In the genomic region with DNA sequence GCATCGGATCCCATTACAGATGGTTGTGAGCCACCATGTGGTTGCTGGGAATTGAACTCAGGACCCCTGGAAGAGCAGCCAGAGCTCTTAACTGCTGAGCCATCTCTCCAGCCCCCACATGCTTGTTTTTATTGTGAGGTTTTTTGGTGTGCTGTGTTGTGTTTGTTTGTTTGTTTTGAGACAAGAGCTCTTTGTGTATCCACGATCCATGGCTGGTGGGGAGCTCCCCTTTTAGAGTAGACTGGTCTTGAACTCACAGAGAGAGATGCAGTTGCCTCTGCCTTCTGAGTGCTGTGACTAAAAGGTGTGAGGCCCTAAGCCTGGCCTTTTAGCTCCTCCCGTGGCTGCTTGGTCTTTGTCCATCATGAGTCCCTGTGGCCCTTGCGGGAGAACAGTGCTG, we compare ENCODE assay signal across 13 mouse cellular contexts. TPM values are rescaled to one million over a fixed set of nuclear protein-coding genes. Genes with fewer than 3 reads are reported as not detected.
A peak's percentile ranks its signal among the peaks of the same experiment; 100 is the strongest.
DNase-seq lines count a peak whose midpoint lies in the region; ATAC-seq and TF ChIP-seq lines count a peak whose summit lies in the region.
"Had no signal": no experiment of that assay in that cellular context is flagged by ENCODE, and none has a peak within 500 bp of the region (broad histone marks: within the 10 kb centered on the region; RNA-seq: fewer than 3 reads in every experiment).

No protein-coding gene starts in this region.

- TF ChIP-seq POLR2A in ES-Bruce4 (IDR thresholded peaks at IDR 0.05; ENCODE audit: insufficient read depth, low read length): no peak
- TF ChIP-seq POLR2A in embryonic fibroblast, embryonic 13.5 days (IDR thresholded peaks at IDR 0.05; ENCODE audit: low read depth, low read length): no peak

- WGBS in hindbrain, embryonic 13.5 days: 67% methylated on average over 4 of the region's 4 CpGs
- 52% methylated on average over 4 of the region's 4 CpGs for WGBS in midbrain, embryonic 15.5 days

- no peak for TF ChIP-seq EP300 in ES-Bruce4 (IDR thresholded peaks at IDR 0.05; ENCODE audit: insufficient read depth, low read depth, low read length)

- no peak for TF ChIP-seq CTCF in ES-Bruce4 (IDR thresholded peaks at IDR 0.05; ENCODE audit: low read depth, low read length)
- no peak for TF ChIP-seq CTCF in embryonic fibroblast, embryonic 13.5 days (IDR thresholded peaks at IDR 0.05; ENCODE audit: borderline replicate concordance, insufficient read depth, low read length)

- H3K27me3 ChIP-seq in ES-Bruce4 (ENCODE audit: control insufficient read depth, insufficient read depth, low read length, poor library complexity, severe bottlenecking): no peaks in the 10 kb centered on the region
- H3K27me3 ChIP-seq in hindbrain, embryonic 13.5 days: no peaks in the 10 kb centered on the region
- H3K27me3 ChIP-seq in midbrain, embryonic 15.5 days (replicated peaks): no peaks in the 10 kb centered on the region
- H3K27me3 ChIP-seq: kidney, embryonic 15.5 days had no signal

- no peak for DNase-seq in ovary, adult 18-20 months (ENCODE audit: low spot score)
- DNase-seq in adrenal gland, adult 2 months: no peak
- no peak for DNase-seq in c-Kit-positive CD71-positive TER-119-positive erythroid progenitor cells, embryonic 14.5 days (ENCODE audit: low spot score)
- DNase-seq: cerebellum, adult 11-12 months; thymus, postnatal 36 days had no signal

- peaks cover 2% of the 10 kb centered on the region for H3K4me1 ChIP-seq in ES-Bruce4 (ENCODE audit: control insufficient read depth, insufficient read depth, low read length)
- H3K4me1 ChIP-seq in embryonic fibroblast, embryonic 13.5 days (ENCODE audit: control insufficient read depth, insufficient read depth, low read length): peaks cover 10% of the 10 kb centered on the region
- H3K4me1 ChIP-seq in hindbrain, embryonic 13.5 days (replicated peaks): peaks cover 28% of the 10 kb centered on the region
- H3K4me1 ChIP-seq in midbrain, embryonic 15.5 days: peaks cover 23% of the 10 kb centered on the region

- H3K36me3 ChIP-seq in ES-Bruce4 (ENCODE audit: control insufficient read depth, insufficient read depth, low read length, poor library complexity, severe bottlenecking): no peaks in the 10 kb centered on the region
- H3K36me3 ChIP-seq in hindbrain, embryonic 13.5 days: no peaks in the 10 kb centered on the region
- H3K36me3 ChIP-seq in midbrain, embryonic 15.5 days (replicated peaks): 0 out of 2 replicates have a peak, but pooled peaks cover 4% of the 10 kb centered on the region
- H3K36me3 ChIP-seq: kidney, embryonic 15.5 days had no signal

- peak overlapping the region; percentile 47 for H3K4me2 ChIP-seq in hindbrain, embryonic 13.5 days
- peak overlapping the region; percentile 51 for H3K4me2 ChIP-seq in midbrain, embryonic 15.5 days
- H3K4me2 ChIP-seq: kidney, embryonic 15.5 days had no signal

- H3K9me3 ChIP-seq in ES-Bruce4 (replicated peaks; ENCODE audit: control insufficient read depth, insufficient read depth, low read length, poor library complexity, severe bottlenecking): no peaks in the 10 kb centered on the region
- H3K9me3 ChIP-seq in hindbrain, embryonic 13.5 days: no peaks in the 10 kb centered on the region
- H3K9me3 ChIP-seq in midbrain, embryonic 15.5 days: no peaks in the 10 kb centered on the region
- H3K9me3 ChIP-seq: kidney, embryonic 15.5 days had no signal

- ATAC-seq in hindbrain, embryonic 13.5 days (ENCODE audit: low FRiP score): no peak
- peak; percentile 3; the same call in 1 of the 2 replicates for ATAC-seq in midbrain, embryonic 15.5 days (replicated peaks)

- H3K9ac ChIP-seq in ES-Bruce4 (ENCODE audit: low read depth, poor library complexity, severe bottlenecking): peak overlapping the region; percentile 90
- no peak overlapping the region for H3K9ac ChIP-seq in hindbrain, embryonic 13.5 days
- peak overlapping the region; percentile 46; the same call in 1 of the 2 replicates for H3K9ac ChIP-seq in midbrain, embryonic 15.5 days
- H3K9ac ChIP-seq: kidney, embryonic 15.5 days; liver, embryonic 14.5 days had no signal

- peak overlapping the region; percentile 99 for H3K27ac ChIP-seq in ES-Bruce4 (ENCODE audit: insufficient read depth, low read length)
- H3K27ac ChIP-seq in embryonic fibroblast, embryonic 13.5 days (ENCODE audit: insufficient read depth, low read length): peak overlapping the region; percentile 67
- peak overlapping the region; percentile 95 for H3K27ac ChIP-seq in hindbrain, embryonic 13.5 days
- H3K27ac ChIP-seq in midbrain, embryonic 15.5 days: peak overlapping the region; percentile 93
- H3K27ac ChIP-seq: liver, embryonic 14.5 days had no signal

- H3K4me3 ChIP-seq in ES-Bruce4 (ENCODE audit: low read depth, low read length): peak overlapping the region; percentile 27
- no peak overlapping the region; the same call in 1 of the 2 replicates for H3K4me3 ChIP-seq in embryonic fibroblast, embryonic 13.5 days (ENCODE audit: insufficient read depth, low read length)
- H3K4me3 ChIP-seq in hindbrain, embryonic 13.5 days: 0 out of 2 replicates have a peak overlapping the region, but pooled peaks have one; percentile 21
- peak overlapping the region; percentile 35 for H3K4me3 ChIP-seq in midbrain, embryonic 15.5 days
- H3K4me3 ChIP-seq: kidney, embryonic 15.5 days had no signal

RNA-seq across cellular contexts. Expression of gene Eef1a1, which starts 15.2 kb away (rescaled TPM):
- 19,892 and 21,149 TPM in 2 replicates for polyA plus RNA-seq in ES-Bruce4 (2011; ENCODE audit: insufficient read depth, insufficient read length, low read depth, missing spikeins)
- polyA plus RNA-seq in embryonic fibroblast, embryonic 13.5 days (2011; ENCODE audit: insufficient read length, low read depth, missing spikeins): 16,028 and 17,695 TPM in 2 replicates
- polyA plus RNA-seq in hindbrain, embryonic 13.5 days (2015; fragmentation: Nextera tagmentation; extraction: Ambion mirVana): 3,538 and 3,562 TPM in 2 replicates
- polyA plus RNA-seq in midbrain, embryonic 15.5 days (2015; fragmentation: Nextera tagmentation; extraction: Ambion mirVana): 3,193 and 3,214 TPM in 2 replicates
- 1,000 to 10,000 TPM; 6,873 to 9,883 TPM for total RNA-seq in adrenal gland, adult 2 months (2021)
- 813 and 861 TPM in 2 replicates for polyA plus RNA-seq in adrenal gland, adult 2 months (2012; rRNA removed)

RNA-seq across cellular contexts. Expression of gene Gm17324, which starts 55.5 kb away (rescaled TPM):
- not detected in 2 replicates for polyA plus RNA-seq in ES-Bruce4 (2011; ENCODE audit: insufficient read depth, insufficient read length, low read depth, missing spikeins)
- not detected in 2 replicates for polyA plus RNA-seq in embryonic fibroblast, embryonic 13.5 days (2011; ENCODE audit: insufficient read length, low read depth, missing spikeins)
- polyA plus RNA-seq in hindbrain, embryonic 13.5 days (2015; fragmentation: Nextera tagmentation; extraction: Ambion mirVana): 0.99 and 1.3 TPM in 2 replicates
- polyA plus RNA-seq in midbrain, embryonic 15.5 days (2015; fragmentation: Nextera tagmentation; extraction: Ambion mirVana): 2.2 and 2.4 TPM in 2 replicates
- not detected for total RNA-seq in adrenal gland, adult 2 months (2021)
- 0.95 and 1.5 TPM in 2 replicates for polyA plus RNA-seq in adrenal gland, adult 2 months (2012; rRNA removed)
- total RNA-seq: heart, adult 8-10 months had no signal
- polyA plus RNA-seq: macrophage had no signal

RNA-seq across cellular contexts. Expression of gene Mto1, which starts 56.1 kb away (rescaled TPM):
- polyA plus RNA-seq in ES-Bruce4 (2011; ENCODE audit: insufficient read depth, insufficient read length, low read depth, missing spikeins): 23.1 and 26.2 TPM in 2 replicates
- polyA plus RNA-seq in embryonic fibroblast, embryonic 13.5 days (2011; ENCODE audit: insufficient read length, low read depth, missing spikeins): 14.5 and 15.4 TPM in 2 replicates
- 27.3 and 28.8 TPM in 2 replicates for polyA plus RNA-seq in hindbrain, embryonic 13.5 days (2015; fragmentation: Nextera tagmentation; extraction: Ambion mirVana)
- polyA plus RNA-seq in midbrain, embryonic 15.5 days (2015; fragmentation: Nextera tagmentation; extraction: Ambion mirVana): 28.8 and 30.8 TPM in 2 replicates
- 10 to 100 TPM; 26.6 to 27.7 TPM for total RNA-seq in adrenal gland, adult 2 months (2021)
- 57.4 and 76.5 TPM in 2 replicates for polyA plus RNA-seq in adrenal gland, adult 2 months (2012; rRNA removed)
